Mouse (Mus musculus) urinary bladder, adult 18-20 months (tissue): Measurements from ENCODE around the gene Snx20.
A peak's percentile ranks its signal among the peaks of the same experiment; 100 is the strongest.

Experiments used
- DNase-seq, 2 experiments: peaks; one replicate each; pipeline ENCODE4 v3.0.0; 2022; ENCODE audit warnings: low spot score in 2 of 2, mixed read lengths in 2 of 2

The Snx20 gene

GRCm38 (mm10) chr8:88604065-88605038 is 31.6 kb downstream of the Snx20 start:
- DNase-seq: peak; percentile 19 to 56

DNA sequence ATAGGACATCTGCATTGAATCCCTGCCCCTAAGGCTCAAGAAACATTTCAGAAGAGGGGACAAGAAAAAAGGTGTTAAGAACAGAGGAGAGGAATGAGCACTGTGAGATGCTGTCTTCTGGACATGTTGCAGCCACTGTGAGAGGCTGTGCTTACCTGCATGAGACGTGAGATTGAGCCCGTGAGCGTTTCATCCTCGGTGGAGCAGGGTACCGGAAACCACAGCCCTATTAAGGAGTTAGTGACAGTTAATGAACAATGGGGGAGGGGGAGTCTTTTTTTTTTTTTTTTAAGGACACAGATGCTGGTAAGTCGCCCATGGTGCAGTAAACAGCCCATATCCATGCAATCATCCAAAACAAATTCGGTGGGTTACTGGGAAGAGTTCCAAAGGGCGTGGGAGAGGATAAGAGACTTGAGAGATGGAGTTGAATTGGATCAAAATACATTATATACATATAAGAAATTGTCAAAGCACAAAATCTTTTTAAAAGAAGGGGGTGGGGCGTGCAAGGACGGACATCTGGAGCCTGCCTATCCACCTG is 32.4 kb downstream of the Snx20 start:
- DNase-seq: no peak

DNA sequence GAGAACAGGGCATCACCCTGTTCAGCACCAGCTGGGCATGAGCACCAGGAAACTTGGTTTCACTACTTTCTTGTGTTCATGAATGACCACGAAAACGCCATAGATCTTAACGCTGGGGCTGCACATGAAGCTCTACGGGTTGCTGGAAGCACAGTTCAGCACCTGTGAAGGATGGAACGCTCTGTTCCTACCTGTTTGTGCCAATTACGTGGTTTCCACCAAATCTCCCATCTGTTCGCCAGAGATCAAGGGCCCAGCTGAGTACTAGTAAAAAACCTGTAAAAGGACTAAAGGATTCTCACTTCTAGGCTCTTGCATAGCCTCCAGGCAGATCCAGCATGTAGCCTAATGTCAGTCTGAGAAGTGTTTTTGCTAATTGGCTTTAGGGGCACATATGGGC is 36.4 kb downstream of the Snx20 start:
- DNase-seq: no peak

DNA sequence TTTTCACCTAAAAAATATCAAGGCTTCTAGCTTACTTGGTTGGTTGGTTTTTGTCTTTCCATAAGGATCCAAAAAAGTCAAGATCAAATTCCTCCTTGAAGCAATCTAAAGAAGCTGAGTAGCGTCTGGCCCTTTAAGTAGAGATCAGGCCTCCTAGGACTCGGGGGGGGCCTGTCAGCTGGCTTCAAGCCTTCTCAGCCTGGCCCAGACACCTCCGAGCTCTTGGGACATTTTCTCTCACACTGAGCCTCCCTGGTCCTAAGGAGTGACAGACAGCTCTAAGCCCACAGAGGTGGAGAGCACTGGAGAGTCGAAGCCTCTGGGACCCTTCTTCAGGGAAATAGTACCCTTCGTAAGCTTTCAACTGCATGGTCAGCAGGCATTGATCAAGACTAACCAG is 37.4 kb downstream of the Snx20 start:
- DNase-seq: no peak

DNA sequence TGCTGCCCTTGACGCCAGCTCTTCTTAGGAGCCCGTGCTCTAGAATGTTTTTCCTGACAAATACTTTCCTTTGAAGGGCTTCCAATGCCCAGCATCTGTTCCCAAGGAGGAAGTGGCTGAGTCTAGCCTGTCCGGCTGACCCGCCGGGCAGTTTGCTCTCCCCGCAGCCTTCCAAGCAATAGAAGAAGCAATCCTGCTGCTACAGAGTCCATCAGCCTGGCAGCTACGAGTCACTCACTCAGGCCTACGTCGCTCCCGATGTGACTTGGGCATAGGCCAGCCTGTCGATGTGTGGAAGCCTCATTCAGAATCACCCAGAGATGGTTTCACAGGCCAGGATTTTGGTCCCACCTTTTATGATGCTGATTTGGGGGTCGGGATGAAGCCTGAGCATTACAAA is 39.9 kb downstream of the Snx20 start:
- no peak for DNase-seq

DNA sequence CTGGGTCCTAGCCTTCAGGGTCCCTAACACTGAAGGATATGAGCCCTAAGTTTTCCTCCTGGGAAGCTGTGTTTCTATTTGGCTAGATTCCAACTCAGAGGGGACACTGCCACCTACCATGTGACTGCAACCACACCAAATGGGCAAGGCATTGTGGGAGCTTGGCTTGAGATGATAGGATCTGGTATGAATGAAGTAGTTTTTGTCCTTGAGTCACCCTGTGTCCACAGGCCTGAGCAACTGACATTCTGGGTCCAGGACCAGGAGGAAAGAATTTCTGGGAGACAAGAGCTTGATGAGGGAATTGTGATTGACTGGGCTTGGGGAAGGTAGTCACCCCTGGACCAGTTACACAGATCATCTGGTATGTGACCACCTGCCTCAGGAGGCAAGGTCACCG is 42.0 kb downstream of the Snx20 start:
- no peak for DNase-seq

- no peak for DNase-seq
Observed at GRCm38 (mm10) chr8:88590226-88590625, 45.7 kb downstream of the Snx20 start.

DNA sequence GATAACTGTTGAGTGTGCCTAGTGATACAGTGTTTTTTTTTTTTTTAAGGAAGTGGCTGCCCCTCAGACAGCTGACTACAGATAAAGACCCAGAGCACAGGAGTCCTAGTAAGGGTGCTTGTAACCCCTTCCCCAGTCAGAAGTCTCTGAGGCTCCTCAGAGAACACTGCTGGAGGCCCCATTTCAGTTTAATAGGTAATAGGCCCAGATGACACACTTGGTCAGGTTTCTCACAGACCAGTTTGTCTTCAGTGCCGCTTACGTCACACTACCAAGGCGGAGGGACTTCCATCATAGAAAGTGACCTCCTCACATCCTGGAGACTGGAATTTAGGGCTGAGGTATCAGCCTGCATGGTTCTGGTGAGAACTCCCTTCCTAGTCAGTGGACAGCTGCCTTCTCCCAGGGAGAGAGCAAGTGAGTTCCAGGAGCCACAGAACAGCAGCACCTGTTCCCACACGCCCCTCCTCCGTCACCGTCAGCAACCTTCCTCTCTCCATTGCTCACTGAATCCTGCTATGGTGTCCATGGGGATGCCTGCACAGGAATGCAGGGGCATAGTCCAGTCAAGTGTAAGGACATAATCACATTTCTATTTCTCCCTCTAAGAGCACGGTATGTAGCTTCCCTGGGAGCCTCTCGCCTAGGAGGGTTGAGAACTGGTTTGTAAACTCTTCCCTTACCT is 47.6 kb downstream of the Snx20 start:
- DNase-seq: no peak

- DNase-seq: no peak
Observed at GRCm38 (mm10) chr8:88583863-88584262, 52.1 kb downstream of the Snx20 start.

GRCm38 (mm10) chr8:88580785-88581184 is 55.1 kb downstream of the Snx20 start:
- DNase-seq: no peak

- no peak for DNase-seq
Observed at GRCm38 (mm10) chr8:88579668-88580330, 56.1 kb downstream of the Snx20 start.

- no peak for DNase-seq
Observed at GRCm38 (mm10) chr8:88579246-88579645, 56.7 kb downstream of the Snx20 start.

GRCm38 (mm10) chr8:88578413-88579175 is 57.3 kb downstream of the Snx20 start:
- DNase-seq: no peak

DNA sequence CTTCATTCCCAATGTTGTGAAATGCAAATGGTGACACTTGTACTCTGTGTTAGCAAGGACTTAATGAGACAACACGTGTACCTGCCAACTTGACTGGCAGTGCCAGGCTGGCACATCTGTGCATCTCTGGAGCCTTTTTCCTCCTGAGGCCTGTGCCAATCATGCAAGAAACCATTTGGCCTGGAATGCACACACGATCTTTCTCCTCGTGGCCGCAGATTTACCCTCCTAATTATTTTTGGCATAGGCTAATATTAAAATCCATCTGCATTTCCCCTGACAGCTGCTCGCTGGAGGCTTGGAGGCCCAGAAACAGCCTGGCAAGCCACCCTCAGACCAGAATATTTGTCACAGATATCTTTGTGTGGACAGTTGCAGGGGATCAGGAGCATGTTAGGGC is 58.3 kb downstream of the Snx20 start:
- no peak for DNase-seq
